Mouse (Mus musculus): ENCODE measurements around the gene Ptprr.

- TF ChIP-seq CTCF (IDR thresholded peaks at IDR 0.05; ENCODE audit: extremely low read depth, insufficient read depth, low read length) (peak; percentile 33; the same call in 1 of the 2 replicates), POLR2A (IDR thresholded peaks at IDR 0.05; ENCODE audit: extremely low read depth, insufficient read depth, low read length) (no peak)
Observed at GRCm38 (mm10) chr10:116083965-116084364, 66.0 kb downstream of the Ptprr start.

All from cortical plate, adult 2 months (tissue).